Mouse (Mus musculus): Measurements from ENCODE around the gene Lgals3.

DNA sequence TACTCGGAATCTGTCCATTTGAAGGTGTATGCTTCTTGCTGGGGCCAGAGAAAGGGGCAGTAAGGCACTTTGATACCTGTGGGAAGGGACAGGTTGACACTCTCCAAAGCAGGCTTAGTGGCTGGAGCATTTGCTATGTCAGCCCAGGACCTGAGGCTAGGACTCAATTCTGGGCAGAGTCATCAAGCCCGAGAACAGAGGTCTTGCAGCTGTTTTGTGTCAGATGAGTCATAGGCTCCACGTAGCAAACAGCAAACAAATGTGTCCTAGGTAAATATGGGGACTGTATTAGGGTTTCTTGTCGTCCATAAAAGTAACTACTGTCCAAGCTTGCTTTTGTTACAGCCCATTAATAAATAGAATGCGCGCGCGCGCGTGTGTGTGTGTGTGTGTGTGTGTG, 15.3 kb upstream of the Lgals3 start:
- TF ChIP-seq CTCF (IDR thresholded peaks at IDR 0.05; ENCODE audit: borderline replicate concordance, insufficient read depth, low read length), result no peak
- no peak for TF ChIP-seq POLR2A (IDR thresholded peaks at IDR 0.05; ENCODE audit: low read depth, low read length)

All from embryonic fibroblast, embryonic 13.5 days (primary cell).